Mouse (Mus musculus): ENCODE data around the gene Rtn4rl1. TPM values are rescaled to one million over a fixed set of nuclear protein-coding genes. Genes with fewer than 3 reads are reported as not detected.
A peak's percentile ranks its signal among the peaks of the same experiment; 100 is the strongest.

The Rtn4rl1 gene
- total and polyA plus RNA-seq, 2 experiments from 2014 or later, result 11.0 to 15.6 TPM

- H3K4me2 ChIP-seq (ENCODE audit: low read depth), result peak overlapping the region; percentile 81
- H3K27me3 ChIP-seq (ENCODE audit: insufficient read depth, low read length), result peaks cover 51% of the 10 kb centered on the region
- H3K9ac ChIP-seq, result 0 out of 2 replicates have a peak overlapping the region, but pooled peaks have one; percentile 18
- WGBS, result 5% methylated on average over 54 of the region's 54 CpGs
- H3K9me3 ChIP-seq (ENCODE audit: low read length), result no peaks in the 10 kb centered on the region
- ATAC-seq, result peak; percentile 19
- H3K36me3 ChIP-seq (ENCODE audit: insufficient read depth), result peaks cover 21% of the 10 kb centered on the region
- H3K4me1 ChIP-seq (ENCODE audit: insufficient read depth), result 0 out of 2 replicates have a peak, but pooled peaks cover 4% of the 10 kb centered on the region
- peak; percentile 71 for TF ChIP-seq CTCF (IDR thresholded peaks at IDR 0.05; ENCODE audit: low read depth)
- H3K27ac ChIP-seq (ENCODE audit: low read depth, low read length), result no peak overlapping the region
- peak; percentile 75 for DNase-seq
- peak overlapping the region; percentile 25 for H3K4me3 ChIP-seq (ENCODE audit: low read depth, low read length)
These were observed 28.0 kb upstream of the Rtn4rl1 start for GRCm38 (mm10) chr11:75165441-75166192.

- peak overlapping the region; percentile 25; the same call in 1 of the 2 replicates for H3K4me3 ChIP-seq (ENCODE audit: low read depth, low read length)
- ATAC-seq (no peak), DNase-seq (no peak)
- peak overlapping the region; percentile 22; the same call in 1 of the 2 replicates for H3K9ac ChIP-seq
- no peak for TF ChIP-seq CTCF (IDR thresholded peaks at IDR 0.05; ENCODE audit: low read depth)
- peaks cover 51% of the 10 kb centered on the region for H3K27me3 ChIP-seq (ENCODE audit: insufficient read depth, low read length)
- H3K36me3 ChIP-seq (ENCODE audit: insufficient read depth), result peaks cover 20% of the 10 kb centered on the region
- no peak overlapping the region for H3K27ac ChIP-seq (ENCODE audit: low read depth, low read length)
- H3K4me1 ChIP-seq (ENCODE audit: insufficient read depth), result 0 out of 2 replicates have a peak, but pooled peaks cover 4% of the 10 kb centered on the region
- H3K9me3 ChIP-seq (ENCODE audit: low read length), result no peaks in the 10 kb centered on the region
- 6% methylated on average over 55 of the region's 55 CpGs for WGBS
- H3K4me2 ChIP-seq (ENCODE audit: low read depth), result peak overlapping the region; percentile 81
These were observed 27.3 kb upstream of the Rtn4rl1 start for GRCm38 (mm10) chr11:75166193-75166842.

GRCm38 (mm10) chr11:75166861-75167642 is 26.5 kb upstream of the Rtn4rl1 start:
- Histone ChIP-seq H3K36me3 (ENCODE audit: insufficient read depth) (peaks cover 15% of the 10 kb centered on the region), H3K4me3 (ENCODE audit: low read depth, low read length) (peak overlapping the region; percentile 25; the same call in 1 of the 2 replicates), H3K9ac (peak overlapping the region; percentile 22; the same call in 1 of the 2 replicates), H3K27me3 (ENCODE audit: insufficient read depth, low read length) (peaks cover 51% of the 10 kb centered on the region), H3K9me3 (ENCODE audit: low read length) (no peaks in the 10 kb centered on the region), H3K4me2 (ENCODE audit: low read depth) (peak overlapping the region; percentile 81; the same call in 1 of the 2 replicates), H3K4me1 (ENCODE audit: insufficient read depth) (0 out of 2 replicates have a peak, but pooled peaks cover 4% of the 10 kb centered on the region), H3K27ac (ENCODE audit: low read depth, low read length) (no peak overlapping the region)
- whole genome bisulfite sequencing, result 5% methylated on average over 61 of the region's 68 CpGs
- ATAC-seq (no peak), DNase-seq (peak; percentile 27)
- TF ChIP-seq CTCF (IDR thresholded peaks at IDR 0.05; ENCODE audit: low read depth), result no peak; the same call in 1 of the 2 replicates

DNA sequence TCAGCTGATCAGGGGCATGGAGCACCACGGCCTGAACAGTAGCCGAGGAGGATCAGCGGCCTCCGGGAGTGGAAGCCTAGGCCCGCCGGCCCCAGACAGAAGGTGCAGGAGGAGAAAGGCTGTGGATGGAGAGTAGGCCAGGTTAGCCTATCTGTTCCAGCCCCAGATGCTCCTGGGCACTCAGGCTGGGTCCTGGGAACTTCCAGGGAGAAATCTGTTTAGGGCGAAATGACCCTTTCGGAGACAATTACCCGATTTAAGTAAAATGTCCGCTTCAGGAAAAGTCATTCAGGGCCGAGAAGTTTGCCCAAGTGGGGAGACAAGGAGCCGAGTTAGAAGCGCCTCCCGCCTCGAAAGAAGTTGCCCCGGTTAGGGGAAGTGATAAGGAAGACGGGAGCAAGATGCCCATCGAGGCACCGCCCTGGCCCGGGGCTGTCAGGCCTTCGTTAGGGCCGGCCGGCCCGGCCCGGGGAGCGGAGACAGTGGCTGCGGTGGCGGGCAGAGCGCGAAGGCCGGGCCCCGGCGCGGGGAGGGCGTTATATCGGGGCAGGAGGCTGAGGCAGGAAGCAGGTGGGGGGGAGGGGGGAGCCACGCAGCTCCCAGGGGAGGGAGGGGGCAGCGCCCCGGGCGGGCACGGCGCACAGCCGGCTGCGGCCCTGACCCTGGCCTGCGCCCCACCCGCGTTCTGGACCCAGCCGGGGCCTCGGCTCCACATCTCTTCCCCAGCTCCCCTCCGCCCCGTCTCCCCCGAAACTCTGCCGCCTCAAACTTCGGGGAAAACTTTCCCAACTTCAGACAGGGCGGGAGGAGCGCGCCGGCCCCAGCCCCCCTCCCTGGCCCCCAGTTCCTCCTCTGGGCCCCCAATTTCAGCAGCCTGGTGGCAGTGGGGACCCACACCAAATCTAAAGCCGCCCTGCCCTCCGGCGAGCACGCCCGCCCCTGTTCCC is 25.7 kb upstream of the Rtn4rl1 start:
- Histone ChIP-seq H3K9ac (peak overlapping the region; percentile 48), H3K27ac (ENCODE audit: low read depth, low read length) (no peak overlapping the region), H3K27me3 (ENCODE audit: insufficient read depth, low read length) (peaks cover 51% of the 10 kb centered on the region), H3K4me2 (ENCODE audit: low read depth) (peak overlapping the region; percentile 81), H3K9me3 (ENCODE audit: low read length) (no peaks in the 10 kb centered on the region), H3K4me1 (ENCODE audit: insufficient read depth) (0 out of 2 replicates have a peak, but pooled peaks cover 4% of the 10 kb centered on the region), H3K4me3 (ENCODE audit: low read depth, low read length) (peak overlapping the region; percentile 46), H3K36me3 (ENCODE audit: insufficient read depth) (peaks cover 8% of the 10 kb centered on the region)
- ATAC-seq (no peak), DNase-seq (no peak)
- no peak for TF ChIP-seq CTCF (IDR thresholded peaks at IDR 0.05; ENCODE audit: low read depth)
- WGBS, result 7% methylated on average over 47 of the region's 63 CpGs

DNA sequence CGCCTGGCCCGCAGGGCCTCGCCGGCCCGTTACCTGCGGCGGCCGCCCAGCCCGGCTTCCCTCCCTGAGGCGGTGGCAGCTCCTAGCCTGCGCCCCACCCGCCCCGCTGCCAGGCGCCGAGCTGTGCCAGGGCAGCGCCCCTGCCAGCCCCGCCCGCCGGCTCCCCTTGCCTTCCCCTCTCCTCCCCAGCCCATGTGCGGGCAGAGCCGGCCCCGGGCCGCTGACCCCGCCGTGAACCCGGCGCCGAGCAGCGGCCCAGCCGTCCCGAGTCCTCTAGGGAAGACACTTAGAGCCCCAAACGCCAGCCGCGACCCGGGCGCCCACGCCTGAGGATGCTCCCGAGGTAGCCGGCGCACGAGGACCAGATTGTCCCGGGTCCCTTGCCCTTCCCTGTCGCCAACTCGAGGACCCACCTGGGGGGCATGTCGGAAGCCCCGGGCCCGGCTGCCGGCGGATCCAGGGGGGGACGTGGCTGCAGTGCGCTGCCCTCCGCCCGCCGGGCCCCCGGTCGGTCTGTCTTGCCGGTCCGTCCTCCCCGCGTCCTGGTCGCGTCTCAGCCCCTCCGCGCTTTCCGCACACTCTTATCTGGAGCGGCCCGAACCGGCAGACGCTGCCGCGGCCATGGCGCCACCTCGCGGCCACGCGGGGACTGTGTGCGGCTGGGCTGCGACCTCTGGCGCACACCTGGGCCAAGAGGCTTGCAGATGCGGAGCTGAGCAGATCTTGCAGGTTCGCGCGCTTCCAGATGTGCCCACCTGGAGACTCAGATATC is 24.8 kb upstream of the Rtn4rl1 start:
- 2% methylated on average over 78 of the region's 83 CpGs for WGBS
- TF ChIP-seq CTCF (IDR thresholded peaks at IDR 0.05; ENCODE audit: low read depth), result peak; percentile 97
- Histone ChIP-seq H3K4me2 (ENCODE audit: low read depth) (peak overlapping the region; percentile 81), H3K4me1 (ENCODE audit: insufficient read depth) (0 out of 2 replicates have a peak, but pooled peaks cover 4% of the 10 kb centered on the region), H3K4me3 (ENCODE audit: low read depth, low read length) (peak overlapping the region; percentile 46), H3K27ac (ENCODE audit: low read depth, low read length) (no peak overlapping the region), H3K9me3 (ENCODE audit: low read length) (no peaks in the 10 kb centered on the region), H3K9ac (peak overlapping the region; percentile 48), H3K27me3 (ENCODE audit: insufficient read depth, low read length) (peaks cover 44% of the 10 kb centered on the region), H3K36me3 (ENCODE audit: insufficient read depth) (no peaks in the 10 kb centered on the region; the same call in 1 of the 2 replicates)
- DNase-seq (peak; percentile 85), ATAC-seq (peak; percentile 20; the same call in 1 of the 2 replicates)

Data from forebrain, postnatal 0 days (tissue).